Mouse (Mus musculus) liver, postnatal 0 days (tissue): ENCODE results near the gene Sv2b. TPM values are rescaled to one million over a fixed set of nuclear protein-coding genes. Genes with fewer than 3 reads are reported as not detected.

ENCODE experiments used
- ATAC-seq: fragments of 200-750 bp; cut with Nextera tagmentation; 2 replicates; pipeline ENCODE4 v1.8.0; 2017; ENCODE audit warnings: mild to moderate bottlenecking, moderate library complexity
- DNase-seq: peaks from one replicate; pipeline ENCODE4 v3.0.0-alpha.2; 2016
- H3K27ac ChIP-seq: fragments of 300-500 bp; sonication (generic); 2 replicates; pipeline ENCODE4 v1.5.1; 2014; ENCODE audit warnings: antibody characterized with exemption, moderate library complexity, mild to moderate bottlenecking, low read depth
- H3K27me3 ChIP-seq: fragments of 300-500 bp; sonication (generic); 2 replicates; pipeline ENCODE4 v1.6.1; 2014; ENCODE audit warnings: low read length, control low read depth, mixed read lengths; ENCODE audit not compliant: insufficient read depth
- H3K36me3 ChIP-seq: fragments of 300-500 bp; sonication (generic); replicated peaks from 2 replicates; pipeline ENCODE4 v1.6.1; 2014; ENCODE audit warnings: mild to moderate bottlenecking, control low read depth, low read length, moderate library complexity, mixed read lengths; ENCODE audit not compliant: insufficient read depth
- H3K4me1 ChIP-seq: fragments of 300-500 bp; sonication (generic); 2 replicates; pipeline ENCODE4 v1.6.1; 2014; ENCODE audit warnings: antibody characterized with exemption, mild to moderate bottlenecking, control low read depth; ENCODE audit not compliant: insufficient read depth
- H3K4me2 ChIP-seq: fragments of 300-500 bp; sonication (generic); 2 replicates; pipeline ENCODE4 v1.6.1; 2014; ENCODE audit warnings: low read depth, mild to moderate bottlenecking, low read length, moderate library complexity, mixed read lengths
- H3K4me3 ChIP-seq: fragments of 300-500 bp; sonication (generic); 2 replicates; pipeline ENCODE4 v1.5.1; 2014; ENCODE audit warnings: low read depth, low read length
- H3K9ac ChIP-seq: fragments of 300-500 bp; sonication (generic); replicated peaks from 2 replicates; pipeline ENCODE4 v1.6.1; 2014; ENCODE audit warnings: mild to moderate bottlenecking, moderate library complexity
- H3K9me3 ChIP-seq: fragments of 300-500 bp; sonication (generic); 2 replicates; pipeline ENCODE4 v1.6.1; 2016; ENCODE audit warnings: mild to moderate bottlenecking, control low read depth, low read length, mixed read lengths
- CTCF ChIP-seq: sonication (generic); IDR thresholded peaks from 2 replicates; pipeline ENCODE4 v1.5.1; 2016; ENCODE audit warnings: antibody characterized with exemption, low read depth
- EP300 ChIP-seq: IDR thresholded peaks from 2 replicates; pipeline ENCODE4 v1.6.1; 2016; ENCODE audit warnings: antibody characterized with exemption, low read depth, mild to moderate bottlenecking
- WGBS: fragments of 180-500 bp; shearing (Covaris S2); extraction: QIAGEN DNeasy Blood & Tissue Kit; methylation state at CpG from one replicate; pipeline ENCODE4 v1.1.7; 2014; ENCODE audit not compliant: insufficient replicate concordance; 5-methylcytosine and 5-hydroxymethylcytosine counted together
- polyA plus RNA-seq: library from polyadenylated mRNA; unstranded; fragments of >200 nt; fragmentation: Nextera tagmentation; extraction: Ambion mirVana; gene quantifications from 2 replicates; pipeline ENCODE4 v1.2.1, GENCODE M21; 2015

The Sv2b gene
- polyA plus RNA-seq, 1 experiment from 2014 or later, result not detected

- Histone ChIP-seq H3K4me3 (no peak overlapping the region), H3K27me3 (peaks cover 25% of the 10 kb centered on the region), H3K4me1 (peaks cover 2% of the 10 kb centered on the region; the same call in 1 of the 2 replicates), H3K4me2 (no peak overlapping the region), H3K9me3 (no peaks in the 10 kb centered on the region), H3K27ac (no peak overlapping the region), H3K9ac (no peak overlapping the region), H3K36me3 (no peaks in the 10 kb centered on the region)
- WGBS, result 78% methylated on average over 8 of the region's 8 CpGs
- DNase-seq (no peak), ATAC-seq (no peak)
- TF ChIP-seq CTCF (no peak), EP300 (no peak)
Observed at GRCm38 (mm10) chr7:75309570-75309969, 508 bp upstream of the Sv2b start.

- Histone ChIP-seq H3K4me2 (peak overlapping the region; percentile 59), H3K27ac (no peak overlapping the region), H3K4me1 (peaks cover 2% of the 10 kb centered on the region; the same call in 1 of the 2 replicates), H3K9me3 (no peaks in the 10 kb centered on the region), H3K9ac (no peak overlapping the region), H3K36me3 (no peaks in the 10 kb centered on the region), H3K27me3 (peaks cover 25% of the 10 kb centered on the region), H3K4me3 (peak overlapping the region; percentile 31; the same call in 1 of the 2 replicates)
- ATAC-seq (no peak), DNase-seq (no peak)
- WGBS, result 8% methylated on average over 8 of the region's 8 CpGs
- TF ChIP-seq EP300, result no peak
Observed at GRCm38 (mm10) chr7:75308140-75308456, 964 bp downstream of the Sv2b start.

GRCm38 (mm10) chr7:75307570-75308087 lies 1.4 kb downstream of the Sv2b start:
- Histone ChIP-seq H3K4me3 (no peak overlapping the region), H3K36me3 (no peaks in the 10 kb centered on the region), H3K4me2 (no peak overlapping the region), H3K9me3 (no peaks in the 10 kb centered on the region), H3K27me3 (peaks cover 25% of the 10 kb centered on the region), H3K4me1 (peaks cover 2% of the 10 kb centered on the region; the same call in 1 of the 2 replicates), H3K27ac (no peak overlapping the region), H3K9ac (no peak overlapping the region)
- TF ChIP-seq CTCF, result no peak
- no peak for TF ChIP-seq EP300
- WGBS, result 46% methylated on average over 8 of the region's 8 CpGs
- ATAC-seq (no peak), DNase-seq (no peak)

- Histone ChIP-seq H3K4me3 (no peak overlapping the region), H3K27me3 (peaks cover 25% of the 10 kb centered on the region), H3K9me3 (no peaks in the 10 kb centered on the region), H3K9ac (no peak overlapping the region), H3K4me2 (no peak overlapping the region), H3K4me1 (peaks cover 2% of the 10 kb centered on the region; the same call in 1 of the 2 replicates), H3K27ac (no peak overlapping the region), H3K36me3 (no peaks in the 10 kb centered on the region)
- ATAC-seq, result no peak
- TF ChIP-seq EP300 (no peak), CTCF (no peak)
- WGBS, result 69% methylated on average over 9 of the region's 9 CpGs
- DNase-seq, result no peak
Observed at GRCm38 (mm10) chr7:75305901-75306465, 3.1 kb downstream of the Sv2b start.

GRCm38 (mm10) chr7:75302523-75303215 lies 6.4 kb downstream of the Sv2b start:
- Histone ChIP-seq H3K4me2 (no peak overlapping the region), H3K36me3 (no peaks in the 10 kb centered on the region), H3K4me1 (no peaks in the 10 kb centered on the region), H3K9ac (no peak overlapping the region), H3K27ac (no peak overlapping the region), H3K4me3 (no peak overlapping the region), H3K9me3 (no peaks in the 10 kb centered on the region), H3K27me3 (peaks cover 6% of the 10 kb centered on the region)
- DNase-seq, result no peak
- TF ChIP-seq CTCF (no peak), EP300 (no peak)
- no peak for ATAC-seq
- 62% methylated on average over 6 of the region's 6 CpGs for WGBS

GRCm38 (mm10) chr7:75299245-75299644 lies 9.8 kb downstream of the Sv2b start:
- Histone ChIP-seq H3K27ac (no peak overlapping the region), H3K4me3 (no peak overlapping the region), H3K9me3 (no peaks in the 10 kb centered on the region), H3K27me3 (no peaks in the 10 kb centered on the region), H3K4me1 (no peaks in the 10 kb centered on the region), H3K4me2 (no peak overlapping the region), H3K9ac (no peak overlapping the region), H3K36me3 (no peaks in the 10 kb centered on the region)
- WGBS, result 67% methylated on average over 4 of the region's 4 CpGs
- ATAC-seq (no peak), DNase-seq (no peak)
- TF ChIP-seq EP300 (no peak), CTCF (no peak)
